Mouse (Mus musculus) CH12.LX (cell line): Measurements from ENCODE around the gene Mxra7.

Experiments
- EP300 ChIP-seq: IDR thresholded peaks from 2 replicates; pipeline ENCODE4 v1.6.1; 2011; ENCODE audit warnings: low read length, improper control_type of control experiment
- ETS1 ChIP-seq: conservative IDR thresholded peaks from 2 replicates; pipeline ENCODE4 v1.6.1; 2012; ENCODE audit warnings: low read depth, mild to moderate bottlenecking, inconsistent platforms, low read length, improper control_type of control experiment, moderate library complexity
- TBP ChIP-seq: conservative IDR thresholded peaks from 2 replicates; pipeline ENCODE4 v1.6.1; 2011; ENCODE audit warnings: low read depth, low read length, improper control_type of control experiment
- USF2 ChIP-seq: conservative IDR thresholded peaks from 2 replicates; pipeline ENCODE4 v1.6.1; 2011; ENCODE audit warnings: low read depth, low read length, improper control_type of control experiment

DNA sequence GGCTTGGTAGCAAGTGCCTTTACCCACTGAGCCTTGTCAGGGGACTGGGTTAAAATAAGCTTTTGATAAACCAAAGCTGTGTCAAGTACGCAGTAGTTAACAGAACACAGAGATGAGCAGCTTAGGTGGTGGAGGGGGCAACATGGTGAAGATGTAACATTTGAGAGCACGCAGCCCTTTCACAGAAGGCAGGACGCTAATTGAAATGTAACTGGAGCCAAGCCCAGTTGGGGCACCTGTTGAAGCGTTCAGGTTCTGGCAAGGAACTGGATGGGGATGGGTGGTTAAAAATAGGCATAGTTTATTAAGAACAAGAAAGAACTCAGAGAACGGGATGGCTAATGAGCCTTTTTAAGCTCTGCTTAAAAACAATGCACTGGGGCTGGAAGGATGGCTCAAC lies 28.5 kb downstream of the Mxra7 start:
- TF ChIP-seq TBP, result no peak
- no peak for TF ChIP-seq ETS1
- TF ChIP-seq USF2, result no peak
- TF ChIP-seq EP300, result no peak
